Mouse (Mus musculus) CH12.LX (cell line): ENCODE results near the gene Blnk. TPM values are rescaled to one million over a fixed set of nuclear protein-coding genes. Genes with fewer than 3 reads are reported as not detected.

Experiments used
- DNase-seq: peaks from one replicate; pipeline ENCODE4 v3.0.0-alpha.2; 2013; ENCODE audit errors: extremely low read depth
- H3K27ac ChIP-seq: 2 replicates; pipeline ENCODE4 v1.5.1; 2012; ENCODE audit warnings: low read depth, mild to moderate bottlenecking, control low read depth, moderate library complexity; ENCODE audit not compliant: insufficient read depth
- H3K27me3 ChIP-seq: replicated peaks from 2 replicates; pipeline ENCODE3; 2012; ENCODE audit warnings: inconsistent platforms
- H3K36me3 ChIP-seq, 2 experiments: replicated peaks in 1 of 2; 2 replicates each; pipeline versions ENCODE3 to v1.6.1; 2012; ENCODE audit warnings: inconsistent platforms in 1 of 2, low read length in 1 of 2, mild to moderate bottlenecking in 1 of 2, mixed read lengths in 1 of 2, moderate library complexity in 1 of 2; ENCODE audit not compliant: control insufficient read depth in 1 of 2, insufficient read depth in 1 of 2
- H3K4me1 ChIP-seq, 2 experiments: 2 replicates each; pipeline ENCODE4 v1.6.1; 2012; ENCODE audit warnings: inconsistent platforms in 1 of 2, moderate library complexity in 1 of 2; ENCODE audit not compliant: insufficient read depth in 2 of 2, control insufficient read depth in 1 of 2
- H3K4me2 ChIP-seq: 2 replicates; pipeline ENCODE4 v1.6.1; 2012; ENCODE audit warnings: low read depth, mild to moderate bottlenecking, control low read depth; ENCODE audit not compliant: poor library complexity, insufficient read depth, severe bottlenecking
- H3K4me3 ChIP-seq, 3 experiments: fragments of 150-350 bp in 1 of 3; sonication (generic) in 1 of 3; replicated peaks in 1 of 3; 2 replicates each; pipeline versions ENCODE3 to v1.5.1; 2011 to 2012; ENCODE audit warnings: low read depth in 2 of 3, low read length in 2 of 3, mild to moderate bottlenecking in 2 of 3, moderate library complexity in 2 of 3, control low read depth in 1 of 3, improper control_type of control experiment in 1 of 3, inconsistent platforms in 1 of 3, mixed read lengths in 1 of 3; ENCODE audit not compliant: poor library complexity in 1 of 3
- H3K79me2 ChIP-seq: replicated peaks from 2 replicates; pipeline ENCODE4 v1.6.1; 2012; ENCODE audit warnings: mild to moderate bottlenecking, moderate library complexity; ENCODE audit not compliant: control insufficient read depth, poor library complexity, insufficient read depth, severe bottlenecking; ENCODE audit errors: extremely low read depth
- H3K9ac ChIP-seq: 2 replicates; pipeline ENCODE4 v1.6.1; 2012; ENCODE audit warnings: low read depth, mild to moderate bottlenecking, control low read depth, moderate library complexity; ENCODE audit not compliant: insufficient read depth
- H3K9me3 ChIP-seq: replicated peaks from 2 replicates; pipeline ENCODE3; 2012; ENCODE audit warnings: low read length, inconsistent platforms, mixed read lengths
- BHLHE40 ChIP-seq: IDR thresholded peaks from 2 replicates; pipeline ENCODE4 v1.6.1; 2011; ENCODE audit warnings: mild to moderate bottlenecking, low read depth, low read length, improper control_type of control experiment
- CHD1 ChIP-seq: IDR thresholded peaks from 2 replicates; pipeline ENCODE4 v1.6.1; 2012; ENCODE audit warnings: low read depth, low read length, improper control_type of control experiment, inconsistent platforms
- CHD2 ChIP-seq: IDR thresholded peaks from 2 replicates; pipeline ENCODE4 v1.6.1; 2011; ENCODE audit warnings: low read length, improper control_type of control experiment
- CTCF ChIP-seq, 2 experiments: IDR thresholded peaks in 1 of 2; conservative IDR thresholded peaks in 1 of 2; 2 replicates each; pipeline ENCODE4 v1.5.1; 2011 to 2012; ENCODE audit warnings: low read depth in 2 of 2, low read length in 2 of 2, improper control_type of control experiment in 1 of 2, inconsistent platforms in 1 of 2, mild to moderate bottlenecking in 1 of 2, moderate library complexity in 1 of 2
- ELF1 ChIP-seq: IDR thresholded peaks from 2 replicates; pipeline ENCODE4 v1.6.1; 2014; ENCODE audit warnings: low read depth, mild to moderate bottlenecking, inconsistent platforms, low read length, improper control_type of control experiment
- EP300 ChIP-seq: IDR thresholded peaks from 2 replicates; pipeline ENCODE4 v1.6.1; 2011; ENCODE audit warnings: low read length, improper control_type of control experiment
- ETS1 ChIP-seq: conservative IDR thresholded peaks from 2 replicates; pipeline ENCODE4 v1.6.1; 2012; ENCODE audit warnings: low read depth, mild to moderate bottlenecking, inconsistent platforms, low read length, improper control_type of control experiment, moderate library complexity
- GABPA ChIP-seq: IDR thresholded peaks from 2 replicates; pipeline ENCODE4 v1.6.1; 2012; ENCODE audit warnings: low read depth, low read length, improper control_type of control experiment, inconsistent platforms; ENCODE audit not compliant: insufficient replicate concordance
- HCFC1 ChIP-seq: IDR thresholded peaks from 2 replicates; pipeline ENCODE4 v1.6.1; 2012; ENCODE audit warnings: low read depth, mild to moderate bottlenecking, inconsistent platforms, low read length, improper control_type of control experiment
- IRF4 ChIP-seq: IDR thresholded peaks from 2 replicates; pipeline ENCODE4 v1.6.1; 2014; ENCODE audit warnings: low read depth, mild to moderate bottlenecking, inconsistent platforms, low read length, improper control_type of control experiment
- JUN ChIP-seq: IDR thresholded peaks from 2 replicates; pipeline ENCODE4 v1.6.1; 2011; ENCODE audit warnings: low read depth, mild to moderate bottlenecking, low read length, improper control_type of control experiment, moderate library complexity; ENCODE audit not compliant: insufficient read depth
- JUND ChIP-seq: conservative IDR thresholded peaks from 2 replicates; pipeline ENCODE4 v1.6.1; 2011; ENCODE audit warnings: low read depth, low read length, improper control_type of control experiment
- KAT2A ChIP-seq: IDR thresholded peaks from 2 replicates; pipeline ENCODE4 v1.6.1; 2012; ENCODE audit warnings: low read length, improper control_type of control experiment, inconsistent platforms; ENCODE audit not compliant: insufficient replicate concordance
- MAX ChIP-seq: IDR thresholded peaks from 2 replicates; pipeline ENCODE4 v1.6.1; 2011; ENCODE audit warnings: low read length, improper control_type of control experiment
- MAZ ChIP-seq: IDR thresholded peaks from 2 replicates; pipeline ENCODE4 v1.6.1; 2012; ENCODE audit warnings: low read depth, mild to moderate bottlenecking, inconsistent platforms, low read length, improper control_type of control experiment, moderate library complexity
- MXI1 ChIP-seq: IDR thresholded peaks from 2 replicates; pipeline ENCODE4 v1.6.1; 2011; ENCODE audit warnings: mild to moderate bottlenecking, low read depth, low read length, improper control_type of control experiment
- MYC ChIP-seq: IDR thresholded peaks from 2 replicates; pipeline ENCODE4 v1.6.1; 2011; ENCODE audit warnings: low read depth, mild to moderate bottlenecking, improper control_type of control experiment, low read length
- NELFE ChIP-seq: IDR thresholded peaks from 2 replicates; pipeline ENCODE4 v1.6.1; 2011; ENCODE audit warnings: low read depth, low read length, improper control_type of control experiment
- RAD21 ChIP-seq: IDR thresholded peaks from 2 replicates; pipeline ENCODE4 v1.6.1; 2011; ENCODE audit warnings: low read depth, mild to moderate bottlenecking, low read length, improper control_type of control experiment, moderate library complexity
- RCOR1 ChIP-seq: conservative IDR thresholded peaks from 2 replicates; pipeline ENCODE4 v1.6.1; 2012; ENCODE audit warnings: low read depth, mild to moderate bottlenecking, inconsistent platforms, low read length, improper control_type of control experiment
- SIN3A ChIP-seq: IDR thresholded peaks from 2 replicates; pipeline ENCODE4 v1.6.1; 2012; ENCODE audit warnings: low read length, improper control_type of control experiment, inconsistent platforms
- SMC3 ChIP-seq: IDR thresholded peaks from 2 replicates; pipeline ENCODE4 v1.6.1; 2011; ENCODE audit warnings: low read depth, low read length, improper control_type of control experiment
- TBP ChIP-seq: conservative IDR thresholded peaks from 2 replicates; pipeline ENCODE4 v1.6.1; 2011; ENCODE audit warnings: low read depth, low read length, improper control_type of control experiment
- TCF12 ChIP-seq: IDR thresholded peaks from 2 replicates; pipeline ENCODE4 v1.6.1; 2014; ENCODE audit warnings: low read depth, mild to moderate bottlenecking, inconsistent platforms, low read length, improper control_type of control experiment
- UBTF ChIP-seq: IDR thresholded peaks from 2 replicates; pipeline ENCODE4 v1.6.1; 2012; ENCODE audit warnings: low read depth, mild to moderate bottlenecking, inconsistent platforms, low read length, improper control_type of control experiment, moderate library complexity
- USF1 ChIP-seq: IDR thresholded peaks from 2 replicates; pipeline ENCODE4 v1.6.1; 2014; ENCODE audit warnings: low read depth, mild to moderate bottlenecking, inconsistent platforms, low read length, improper control_type of control experiment
- USF2 ChIP-seq: conservative IDR thresholded peaks from 2 replicates; pipeline ENCODE4 v1.6.1; 2011; ENCODE audit warnings: low read depth, low read length, improper control_type of control experiment
- ZC3H11A ChIP-seq: IDR thresholded peaks from 2 replicates; pipeline ENCODE4 v1.6.1; 2012; ENCODE audit warnings: low read depth, mild to moderate bottlenecking, inconsistent platforms, low read length, improper control_type of control experiment
- ZKSCAN1 ChIP-seq: IDR thresholded peaks from 2 replicates; pipeline ENCODE4 v1.6.1; 2012; ENCODE audit warnings: low read depth, inconsistent platforms, low read length, improper control_type of control experiment, borderline replicate concordance
- ZMIZ1 ChIP-seq: IDR thresholded peaks from 2 replicates; pipeline ENCODE4 v1.6.1; 2012; ENCODE audit warnings: low read depth, mild to moderate bottlenecking, inconsistent platforms, low read length, improper control_type of control experiment
- ZNF384 ChIP-seq: IDR thresholded peaks from 2 replicates; pipeline ENCODE4 v1.6.1; 2012; ENCODE audit warnings: low read depth, low read length, improper control_type of control experiment, inconsistent platforms
- dilution Hi-C: fragments of 300-500 bp; cut with MboI; formaldehyde crosslinking; loops from 2 replicates; pipeline ENCODE4 v1.14.3; 2020; ENCODE audit warnings: low sequenced_read_pairs; ENCODE audit not compliant: extremely low pct_unique_long_range_greater_than_20kb, extremely low pct_ligation_motif_present
- in situ Hi-C: fragments of 300-500 bp; cut with MboI; formaldehyde crosslinking; loops from 3 replicates; pipeline ENCODE4 v1.14.3; 2019; ENCODE audit warnings: low sequenced_read_pairs, low pct_ligation_motif_present, low pct_unique_long_range_greater_than_20kb, mixed read lengths
- polyA plus RNA-seq: library from polyadenylated mRNA; unstranded; fragments of >175 nt; gene quantifications from 2 replicates; pipeline ENCODE4 v1.2.1, GENCODE M21; 2012; ENCODE audit warnings: low read depth; ENCODE audit not compliant: insufficient read length
- total RNA-seq, 2 experiments: library from RNA; depleted of rRNA; stranded (reverse); fragments of 300-350 nt in 1 of 2; fragments of >200 nt in 1 of 2; gene quantifications; 2 replicates each; pipeline ENCODE4 v1.2.3; 2012 to 2014

Gene Blnk
- total and polyA plus RNA-seq, 3 experiments = 86.8 to 284 (median 101) TPM

- H3K4me3 ChIP-seq = no peak overlapping the region
- dilution Hi-C loops = no loop called here
- no peak for DNase-seq
These were observed 24.9 kb upstream of the Blnk start for GRCm38 (mm10) chr19:41019164-41019675.

GRCm38 (mm10) chr19:41015951-41016716 is 21.8 kb upstream of the Blnk start:
- peak overlapping the region; percentile 27 for H3K9ac ChIP-seq
- H3K79me2 ChIP-seq = no peaks in the 10 kb centered on the region
- H3K27ac ChIP-seq = peak overlapping the region; percentile 83
- H3K9me3 ChIP-seq = no peaks in the 10 kb centered on the region
- in situ Hi-C loops = loop anchor here (25.0 kb wide), 1 partner anchor 404 kb away; the partner anchor contains the start of genes Entpd1 and Tctn3
- dilution Hi-C loops = no loop called here
- H3K36me3 ChIP-seq = no peaks in the 10 kb centered on the region
- peaks cover 9 to 51% of the 10 kb centered on the region in 2 experiments for H3K4me1 ChIP-seq
- peak overlapping the region; percentile 97 for H3K4me2 ChIP-seq
- peak overlapping the region; percentile 34 to 71 (median 37) for H3K4me3 ChIP-seq
- H3K27me3 ChIP-seq = peaks cover 7% of the 10 kb centered on the region
- peak; percentile 90 for DNase-seq
- TF ChIP-seq SMC3 (peak; percentile 92), MAX (peak; percentile 88), TBP (no peak), MYC (peak; percentile 77), ZKSCAN1 (no peak), KAT2A (no peak), ZC3H11A (peak; percentile 85), MXI1 (peak; percentile 88), ZMIZ1 (no peak), RCOR1 (peak; percentile 68; the same call in 1 of the 2 replicates), HCFC1 (0 out of 2 replicates have a peak, but pooled peaks have one; percentile 5), JUND (peak; percentile 72), USF1 (no peak), JUN (peak; percentile 34), ZNF384 (peak; percentile 95), RAD21 (peak; percentile 99), CTCF (conservative IDR thresholded peaks at IDR 0.05 in 1 of 2, IDR thresholded peaks at IDR 0.05 in 1 of 2; ENCODE audit: low read depth in 2 of 2, low read length in 2 of 2) (peak; percentile 73 to 96), ELF1 (peak; percentile 50; the same call in 1 of the 2 replicates), USF2 (no peak), TCF12 (no peak), EP300 (peak; percentile 71), CHD2 (peak; percentile 55; the same call in 1 of the 2 replicates), SIN3A (peak; percentile 70; the same call in 1 of the 2 replicates)

More at GRCm38 (mm10) chr19:41019164-41019675, 24.9 kb upstream of the Blnk start:
- no peak overlapping the region for H3K27ac ChIP-seq
- no peak overlapping the region for H3K9ac ChIP-seq
- H3K36me3 ChIP-seq = no peaks in the 10 kb centered on the region
- peaks cover 2 to 24% of the 10 kb centered on the region in 2 experiments; a peak in 2 of 4 replicates for H3K4me1 ChIP-seq
- H3K27me3 ChIP-seq = peaks cover 7% of the 10 kb centered on the region
- no peaks in the 10 kb centered on the region for H3K9me3 ChIP-seq
- in situ Hi-C loops = loop anchor here (25.0 kb wide), 1 partner anchor 407 kb away; the partner anchor contains the start of genes Entpd1 and Tctn3
- H3K4me2 ChIP-seq = no peak overlapping the region
- H3K79me2 ChIP-seq = no peaks in the 10 kb centered on the region
- TF ChIP-seq MAZ = no peak
- TF ChIP-seq NELFE = no peak
- TF ChIP-seq ZMIZ1 = no peak
- TF ChIP-seq ZNF384 = no peak
- no peak for TF ChIP-seq SMC3
- no peak for TF ChIP-seq ELF1
- no peak for TF ChIP-seq CHD1
- no peak for TF ChIP-seq BHLHE40
- no peak for TF ChIP-seq GABPA
- no peak for TF ChIP-seq TBP
- no peak for TF ChIP-seq UBTF
- TF ChIP-seq KAT2A = no peak
- TF ChIP-seq SIN3A = no peak
- TF ChIP-seq CHD2 = no peak
- no peak for TF ChIP-seq RAD21
- TF ChIP-seq JUN = no peak
- TF ChIP-seq CTCF (conservative IDR thresholded peaks at IDR 0.05 in 1 of 2, IDR thresholded peaks at IDR 0.05 in 1 of 2; ENCODE audit: low read depth in 2 of 2, low read length in 2 of 2) = no peak
- no peak for TF ChIP-seq IRF4
- no peak for TF ChIP-seq HCFC1
- TF ChIP-seq ETS1 = no peak
- TF ChIP-seq, all 38 proteins: peak for 0
